Mouse (Mus musculus) liver, embryonic 16.5 days (tissue): Measurements from ENCODE around the gene Dnajc22. TPM values are rescaled to one million over a fixed set of nuclear protein-coding genes. Genes with fewer than 3 reads are reported as not detected.
A peak's percentile ranks its signal among the peaks of the same experiment; 100 is the strongest.

Experiments
- ATAC-seq: fragments of 200-750 bp; cut with Nextera tagmentation; 2 replicates; pipeline ENCODE4 v1.8.0; 2017; ENCODE audit warnings: low read depth, mild to moderate bottlenecking, moderate number of reproducible peaks, moderate library complexity
- H3K27ac ChIP-seq: fragments of 300-500 bp; sonication (generic); 2 replicates; pipeline ENCODE4 v1.5.1; 2014; ENCODE audit warnings: mild to moderate bottlenecking, low read length
- H3K27me3 ChIP-seq: fragments of 300-500 bp; sonication (generic); 2 replicates; pipeline ENCODE4 v1.6.1; 2014; ENCODE audit warnings: low read depth, low read length, mixed read lengths; ENCODE audit not compliant: control insufficient read depth, insufficient read depth
- H3K36me3 ChIP-seq: fragments of 300-500 bp; sonication (generic); 2 replicates; pipeline ENCODE4 v1.6.1; 2014; ENCODE audit warnings: mild to moderate bottlenecking; ENCODE audit not compliant: control insufficient read depth, insufficient read depth
- H3K4me1 ChIP-seq: fragments of 300-500 bp; sonication (generic); 2 replicates; pipeline ENCODE4 v1.6.1; 2014; ENCODE audit warnings: low read depth, low read length, mixed read lengths; ENCODE audit not compliant: control insufficient read depth
- H3K4me2 ChIP-seq: fragments of 300-500 bp; sonication (generic); 2 replicates; pipeline ENCODE4 v1.6.1; 2014; ENCODE audit warnings: low read depth, low read length, mixed read lengths
- H3K4me3 ChIP-seq: fragments of 300-500 bp; sonication (generic); 2 replicates; pipeline ENCODE4 v1.5.1; 2014; ENCODE audit warnings: low read depth, mild to moderate bottlenecking, low read length
- H3K9ac ChIP-seq: fragments of 300-500 bp; sonication (generic); 2 replicates; pipeline ENCODE4 v1.6.1; 2014; ENCODE audit warnings: low read depth, low read length
- H3K9me3 ChIP-seq: fragments of 300-500 bp; sonication (generic); replicated peaks from 2 replicates; pipeline ENCODE4 v1.6.1; 2016; ENCODE audit warnings: low read length; ENCODE audit not compliant: control insufficient read depth
- WGBS: fragments of 180-500 bp; shearing (Covaris S2); extraction: QIAGEN DNeasy Blood & Tissue Kit; methylation state at CpG from one replicate; pipeline ENCODE4 v1.1.7; 2014; ENCODE audit not compliant: insufficient replicate concordance; 5-methylcytosine and 5-hydroxymethylcytosine counted together
- polyA plus RNA-seq: library from polyadenylated mRNA; unstranded; fragments of >200 nt; fragmentation: Nextera tagmentation; extraction: Ambion mirVana; gene quantifications from 2 replicates; pipeline ENCODE4 v1.2.1, GENCODE M21; 2015

The Dnajc22 gene
- polyA plus RNA-seq, 1 experiment from 2014 or later: 19.2 TPM

GRCm38 (mm10) chr15:99094631-99095270 lies 1.8 kb downstream of the Dnajc22 start:
- peaks cover 22% of the 10 kb centered on the region for H3K4me1 ChIP-seq
- peaks cover 97% of the 10 kb centered on the region for H3K27me3 ChIP-seq
- H3K4me3 ChIP-seq: no peak overlapping the region
- H3K4me2 ChIP-seq: no peak overlapping the region
- H3K27ac ChIP-seq: no peak overlapping the region
- H3K9me3 ChIP-seq: no peaks in the 10 kb centered on the region
- no peaks in the 10 kb centered on the region for H3K36me3 ChIP-seq
- 3% methylated on average over 26 of the region's 27 CpGs for WGBS
- ATAC-seq: no peak
- H3K9ac ChIP-seq: no peak overlapping the region

GRCm38 (mm10) chr15:99095356-99095755 lies 2.4 kb downstream of the Dnajc22 start:
- H3K9me3 ChIP-seq: no peaks in the 10 kb centered on the region
- no peak overlapping the region for H3K9ac ChIP-seq
- no peak overlapping the region for H3K27ac ChIP-seq
- H3K4me1 ChIP-seq: peaks cover 22% of the 10 kb centered on the region
- no peak overlapping the region for H3K4me3 ChIP-seq
- no peaks in the 10 kb centered on the region for H3K36me3 ChIP-seq
- H3K4me2 ChIP-seq: no peak overlapping the region
- H3K27me3 ChIP-seq: peaks cover 94% of the 10 kb centered on the region
- no peak for ATAC-seq
- WGBS: 9% methylated on average over 6 of the region's 6 CpGs

GRCm38 (mm10) chr15:99096061-99096793 lies 3.3 kb downstream of the Dnajc22 start:
- H3K9me3 ChIP-seq: no peaks in the 10 kb centered on the region
- H3K27me3 ChIP-seq: peaks cover 86% of the 10 kb centered on the region
- peak overlapping the region; percentile 60 for H3K4me2 ChIP-seq
- no peak overlapping the region for H3K27ac ChIP-seq
- 5% methylated on average over 24 of the region's 24 CpGs for WGBS
- peak overlapping the region; percentile 37 for H3K4me3 ChIP-seq
- H3K4me1 ChIP-seq: peaks cover 22% of the 10 kb centered on the region
- no peak overlapping the region for H3K9ac ChIP-seq
- no peak for ATAC-seq
- no peaks in the 10 kb centered on the region for H3K36me3 ChIP-seq

GRCm38 (mm10) chr15:99096831-99097500 lies 4.0 kb downstream of the Dnajc22 start:
- WGBS: 1% methylated on average over 52 of the region's 58 CpGs
- no peak overlapping the region for H3K27ac ChIP-seq
- no peak overlapping the region for H3K9ac ChIP-seq

GRCm38 (mm10) chr15:99097840-99098492 lies 5.0 kb downstream of the Dnajc22 start:
- peaks cover 22% of the 10 kb centered on the region for H3K4me1 ChIP-seq
- H3K4me2 ChIP-seq: peak overlapping the region; percentile 60
- H3K4me3 ChIP-seq: peak overlapping the region; percentile 34
- H3K9ac ChIP-seq: no peak overlapping the region
- peaks cover 70% of the 10 kb centered on the region for H3K27me3 ChIP-seq
- H3K27ac ChIP-seq: no peak overlapping the region
- no peaks in the 10 kb centered on the region for H3K36me3 ChIP-seq
- H3K9me3 ChIP-seq: no peaks in the 10 kb centered on the region
- WGBS: 1% methylated on average over 39 of the region's 39 CpGs
- ATAC-seq: no peak

More at GRCm38 (mm10) chr15:99096831-99097500, 4.0 kb downstream of the Dnajc22 start:
- peak overlapping the region; percentile 37 for H3K4me3 ChIP-seq
- no peak for ATAC-seq
- H3K4me2 ChIP-seq: peak overlapping the region; percentile 60
- H3K9me3 ChIP-seq: no peaks in the 10 kb centered on the region
- peaks cover 80% of the 10 kb centered on the region for H3K27me3 ChIP-seq
- H3K36me3 ChIP-seq: no peaks in the 10 kb centered on the region
- peaks cover 22% of the 10 kb centered on the region for H3K4me1 ChIP-seq

GRCm38 (mm10) chr15:99098493-99098861 lies 5.5 kb downstream of the Dnajc22 start:
- no peak for ATAC-seq
- H3K4me1 ChIP-seq: peaks cover 21% of the 10 kb centered on the region
- H3K9ac ChIP-seq: no peak overlapping the region
- 4% methylated on average over 9 of the region's 9 CpGs for WGBS
- no peak overlapping the region for H3K27ac ChIP-seq
- peak overlapping the region; percentile 60 for H3K4me2 ChIP-seq
- peak overlapping the region; percentile 34 for H3K4me3 ChIP-seq
- H3K27me3 ChIP-seq: peaks cover 64% of the 10 kb centered on the region
- H3K9me3 ChIP-seq: no peaks in the 10 kb centered on the region
- H3K36me3 ChIP-seq: no peaks in the 10 kb centered on the region

- Histone ChIP-seq H3K27ac (peak overlapping the region; percentile 68), H3K9ac (no peak overlapping the region), H3K4me2 (peak overlapping the region; percentile 60), H3K27me3 (peaks cover 58% of the 10 kb centered on the region), H3K4me1 (peaks cover 16% of the 10 kb centered on the region), H3K36me3 (no peaks in the 10 kb centered on the region), H3K9me3 (no peaks in the 10 kb centered on the region), H3K4me3 (peak overlapping the region; percentile 39)
- under 1% methylated on average over 15 of the region's 15 CpGs for WGBS
- ATAC-seq: peak; percentile 90
These were observed 6.2 kb downstream of the Dnajc22 start for GRCm38 (mm10) chr15:99099139-99099556.

GRCm38 (mm10) chr15:99099984-99100383 lies 7.0 kb downstream of the Dnajc22 start:
- peaks cover 50% of the 10 kb centered on the region for H3K27me3 ChIP-seq
- H3K27ac ChIP-seq: no peak overlapping the region
- WGBS: 32% methylated on average over 3 of the region's 3 CpGs

More at GRCm38 (mm10) chr15:99099984-99100383, 7.0 kb downstream of the Dnajc22 start:
- Histone ChIP-seq H3K9me3 (no peaks in the 10 kb centered on the region), H3K9ac (no peak overlapping the region), H3K4me2 (peak overlapping the region; percentile 42), H3K36me3 (no peaks in the 10 kb centered on the region), H3K4me1 (peaks cover 16% of the 10 kb centered on the region), H3K4me3 (peak overlapping the region; percentile 39)
- ATAC-seq: no peak
